Mouse (Mus musculus) embryonic fibroblast, embryonic 13.5 days (primary cell): ENCODE results near the gene Abo.

Source experiments
- CTCF ChIP-seq: IDR thresholded peaks from 2 replicates; pipeline ENCODE4 v1.5.1; 2011; ENCODE audit warnings: mild to moderate bottlenecking, control low read depth, low read length, moderate library complexity, borderline replicate concordance; ENCODE audit not compliant: insufficient read depth
- POLR2A ChIP-seq: IDR thresholded peaks from 2 replicates; pipeline ENCODE4 v1.6.1; 2011; ENCODE audit warnings: low read depth, mild to moderate bottlenecking, control low read depth, low read length, moderate library complexity

DNA sequence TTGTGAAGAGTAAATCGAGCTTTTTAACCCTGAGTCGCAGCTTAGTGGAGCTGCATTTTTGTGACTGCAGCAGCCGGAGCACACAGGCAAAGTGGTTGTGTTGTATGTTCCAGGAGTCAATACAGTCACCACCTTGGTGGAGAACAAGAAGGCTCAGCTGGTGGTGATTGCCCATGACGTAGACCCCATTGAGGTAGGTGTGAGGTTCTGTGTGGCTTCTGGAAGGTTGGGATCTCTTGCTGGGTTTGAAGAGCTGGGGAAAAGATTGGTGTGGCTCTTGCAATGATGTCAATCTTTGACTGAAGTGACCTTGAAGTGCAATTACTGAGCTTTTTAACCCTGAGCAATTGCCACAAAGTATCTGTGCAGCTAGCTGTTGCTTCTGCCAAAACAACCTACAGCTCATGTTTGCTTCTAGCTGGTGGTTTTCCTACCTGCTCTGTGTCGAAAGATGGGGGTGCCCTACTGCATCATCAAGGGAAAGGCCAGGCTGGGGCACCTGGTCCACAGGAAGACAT, 47.5 kb upstream of the Abo start:
- TF ChIP-seq CTCF (no peak), POLR2A (no peak)
